Mouse (Mus musculus) lung, postnatal 0 days (tissue): ENCODE measurements at regions not wholly inside any gene's neighbourhood (a gene's known extent, or its start where the extent isn't known, plus 50 kb on each side); places are given as distances from the start of the nearest gene placed in this dataset.

Experiments used
- CTCF ChIP-seq: IDR thresholded peaks from 2 replicates; pipeline ENCODE4 v1.5.1; 2016; ENCODE audit warnings: antibody characterized with exemption, mild to moderate bottlenecking
- EP300 ChIP-seq: IDR thresholded peaks from 2 replicates; pipeline ENCODE4 v1.6.1; 2016; ENCODE audit warnings: antibody characterized with exemption, mild to moderate bottlenecking, control low read depth

DNA sequence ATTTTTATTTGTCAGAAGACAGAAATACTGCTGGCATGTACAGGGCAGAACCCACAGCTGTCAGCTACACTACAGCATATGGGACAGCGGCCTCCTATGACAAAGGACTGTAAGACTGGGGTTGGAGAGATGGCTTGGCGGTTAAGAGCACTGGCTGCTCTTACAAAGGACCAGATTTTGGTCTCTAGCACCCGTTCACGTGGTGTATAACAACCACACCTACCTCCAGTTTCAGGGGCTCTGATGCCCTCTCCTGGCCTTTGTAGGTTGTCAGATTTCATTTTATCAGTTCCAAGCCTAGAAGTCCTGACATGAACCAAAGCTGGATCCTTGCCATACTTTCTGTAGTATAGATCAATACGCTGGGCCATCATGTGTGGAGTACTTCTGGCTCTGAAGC is 54.9 kb upstream of the Elk3 start:
- TF ChIP-seq CTCF (0 out of 2 replicates have a peak, but pooled peaks have one; percentile 6), EP300 (no peak)
